Mouse (Mus musculus) thymus, postnatal 25 days (tissue): ENCODE data around the gene Lmna.

ENCODE experiments used
- DNase-seq: peaks from one replicate; pipeline ENCODE4 v3.0.0; 2022

Lmna gene

DNA sequence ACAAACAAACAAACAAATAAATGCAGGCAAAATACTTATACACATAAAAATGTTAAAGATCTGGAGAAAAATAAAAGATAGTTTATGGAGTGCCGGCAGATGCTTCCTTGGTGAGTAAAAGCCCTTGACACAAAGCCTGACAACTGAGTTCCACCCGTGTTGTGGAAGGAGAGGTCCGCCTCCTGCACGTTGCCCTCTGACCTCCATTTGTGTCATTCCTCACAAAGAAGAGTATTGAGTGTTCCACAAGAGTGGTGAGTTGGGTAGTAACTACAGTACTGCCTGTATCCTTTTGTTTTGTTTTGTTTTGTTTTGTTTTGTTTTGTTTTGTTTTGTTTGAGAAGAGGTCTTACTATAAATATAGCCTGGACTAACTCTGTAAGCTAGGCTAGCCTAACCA is 10.2 kb downstream of the Lmna start:
- DNase-seq: no peak

DNA sequence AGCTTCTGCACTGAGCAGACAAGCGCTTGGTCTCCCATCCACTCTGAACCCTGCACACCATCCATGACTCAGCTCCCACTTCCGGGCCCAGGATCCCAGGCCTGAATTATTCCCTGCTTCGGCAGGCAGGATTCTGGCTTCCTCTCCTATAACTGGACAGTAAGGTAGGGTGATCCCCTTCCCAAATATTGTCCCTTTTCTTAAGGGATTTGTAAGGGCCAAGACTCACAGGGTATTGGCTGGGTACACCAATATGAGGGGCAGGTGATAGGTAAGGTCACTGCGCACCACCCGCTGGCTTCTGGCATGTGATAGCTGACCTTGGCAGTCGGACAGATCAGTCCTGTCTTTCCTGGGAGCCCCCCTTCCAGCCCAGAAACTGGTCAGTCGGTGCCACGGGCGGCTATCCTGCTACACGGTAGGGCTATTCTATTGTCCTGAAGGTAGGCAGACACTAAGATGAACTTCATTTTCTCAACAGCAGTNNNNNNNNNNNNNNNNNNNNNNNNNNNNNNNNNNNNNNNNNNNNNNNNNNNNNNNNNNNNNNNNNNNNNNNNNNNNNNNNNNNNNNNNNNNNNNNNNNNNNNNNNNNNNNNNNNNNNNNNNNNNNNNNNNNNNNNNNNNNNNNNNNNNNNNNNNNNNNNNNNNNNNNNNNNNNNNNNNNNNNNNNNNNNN is 13.9 kb downstream of the Lmna start:
- DNase-seq: no peak

DNA sequence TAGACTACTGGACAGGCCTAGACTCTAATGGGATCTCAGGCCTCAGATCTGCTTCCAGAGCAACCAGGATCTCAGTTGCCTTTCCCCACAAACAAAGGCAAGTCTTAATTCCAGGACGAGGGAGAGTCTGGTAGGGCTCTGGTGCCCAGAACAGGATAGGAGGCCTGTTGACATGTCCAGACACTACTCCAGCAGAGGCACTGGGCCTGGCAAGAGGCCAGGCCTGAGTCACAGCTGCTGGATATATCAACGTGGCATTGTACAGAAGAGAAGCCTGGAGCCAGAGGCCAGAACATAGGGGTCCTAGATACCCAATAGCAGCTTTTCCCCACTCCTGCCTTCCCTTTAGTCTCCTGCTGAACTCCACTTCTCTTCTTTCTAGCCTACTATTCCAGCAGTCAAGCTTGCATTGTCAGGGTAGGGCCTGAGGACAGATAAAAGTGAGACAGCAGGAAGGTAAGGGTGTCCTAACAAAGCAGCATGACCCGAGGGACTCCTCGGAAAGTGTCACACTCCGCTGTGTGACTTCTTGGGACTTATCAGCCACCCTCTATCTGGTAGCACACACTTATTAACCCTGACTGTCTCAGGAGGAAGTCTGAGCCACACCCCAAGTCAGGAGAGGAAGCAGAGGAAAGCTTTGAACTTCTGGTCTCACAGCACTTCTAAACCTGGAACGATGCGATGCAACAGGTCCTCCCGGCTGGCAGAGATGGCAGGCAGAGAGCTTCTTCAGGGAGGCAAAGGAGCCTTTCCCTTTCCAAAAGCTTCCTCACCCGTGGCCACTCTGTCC is 14.7 kb downstream of the Lmna start:
- no peak for DNase-seq

DNA sequence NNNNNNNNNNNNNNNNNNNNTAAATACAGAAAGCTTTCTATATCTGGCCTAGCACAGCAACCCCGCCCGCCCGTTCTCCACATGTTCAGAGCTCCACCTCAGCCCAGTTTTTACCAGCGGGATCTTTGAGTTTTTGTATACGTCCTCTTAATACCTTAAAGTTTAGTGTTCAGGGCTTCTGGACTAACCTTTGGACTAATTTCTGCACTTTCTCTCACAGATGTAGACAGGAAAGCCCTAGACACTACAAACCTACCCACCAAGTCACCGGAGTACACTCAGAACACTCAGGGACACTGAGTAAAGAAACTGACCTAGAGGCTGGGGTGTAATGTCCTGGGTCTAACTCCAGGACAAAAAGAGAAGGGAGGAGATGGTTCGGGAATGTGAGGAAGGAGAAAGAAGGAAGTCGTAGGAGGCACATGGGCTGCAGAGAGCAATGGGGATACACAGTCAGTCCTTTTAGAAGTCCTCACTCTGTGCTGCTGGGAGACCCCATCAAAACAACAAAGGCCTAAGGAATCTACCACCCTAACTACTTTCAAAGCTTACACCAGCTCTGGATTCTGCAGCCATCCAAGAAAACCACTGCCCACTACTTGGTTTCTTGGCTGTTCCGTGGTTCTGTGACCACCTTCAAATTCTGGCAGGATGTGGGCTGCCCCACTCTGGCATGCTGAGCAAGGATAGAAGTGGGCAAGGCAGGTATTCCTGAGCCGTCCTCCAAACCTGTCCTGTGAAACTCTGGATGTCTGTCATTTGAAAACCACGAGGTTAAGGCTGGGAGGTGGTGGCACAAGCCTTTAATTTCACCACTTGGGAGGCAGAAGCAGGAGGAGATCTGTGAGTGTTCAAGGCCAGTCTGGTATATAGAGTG is 15.8 kb downstream of the Lmna start:
- DNase-seq: no peak

DNA sequence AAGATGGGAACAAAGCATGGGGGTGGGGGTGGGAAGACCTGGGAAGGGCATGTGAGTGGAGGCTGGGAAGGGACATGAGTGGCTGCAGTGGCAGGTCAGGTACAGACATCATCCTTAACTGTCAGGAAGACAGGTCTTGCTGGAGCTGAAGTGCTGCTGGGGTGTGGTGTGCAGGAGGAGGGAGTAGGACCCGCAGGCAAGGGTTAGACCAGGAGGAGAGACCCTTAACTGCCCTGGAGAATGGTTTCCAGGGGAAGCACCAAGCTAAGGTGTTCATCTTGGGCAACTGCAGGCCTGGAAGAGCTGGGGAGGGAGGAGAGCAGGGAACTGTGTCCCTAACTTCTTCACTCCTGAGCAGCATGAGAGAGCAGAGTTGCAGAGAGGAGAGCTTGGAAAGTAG is 22.4 kb downstream of the Lmna start:
- no peak for DNase-seq

DNA sequence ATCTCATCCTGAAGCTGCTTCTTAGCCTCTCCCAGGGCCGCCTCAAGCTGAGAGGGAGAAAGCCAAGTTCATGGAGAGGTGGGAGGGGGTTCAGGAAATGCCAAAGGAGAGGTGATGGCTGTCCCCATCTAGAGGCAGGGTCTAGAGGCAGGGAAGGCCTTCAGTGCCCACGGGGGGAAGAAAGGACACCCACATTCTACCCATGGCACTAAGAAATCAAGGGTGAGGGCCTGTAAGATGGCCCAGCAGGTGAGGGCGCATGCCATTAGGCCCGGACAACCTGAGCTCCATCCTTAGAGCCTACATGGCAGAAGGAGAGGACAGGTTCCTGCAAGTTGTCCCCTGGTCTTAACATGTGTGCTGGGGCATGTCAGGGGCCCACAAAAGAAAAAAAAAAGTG is 22.9 kb downstream of the Lmna start:
- no peak for DNase-seq

DNA sequence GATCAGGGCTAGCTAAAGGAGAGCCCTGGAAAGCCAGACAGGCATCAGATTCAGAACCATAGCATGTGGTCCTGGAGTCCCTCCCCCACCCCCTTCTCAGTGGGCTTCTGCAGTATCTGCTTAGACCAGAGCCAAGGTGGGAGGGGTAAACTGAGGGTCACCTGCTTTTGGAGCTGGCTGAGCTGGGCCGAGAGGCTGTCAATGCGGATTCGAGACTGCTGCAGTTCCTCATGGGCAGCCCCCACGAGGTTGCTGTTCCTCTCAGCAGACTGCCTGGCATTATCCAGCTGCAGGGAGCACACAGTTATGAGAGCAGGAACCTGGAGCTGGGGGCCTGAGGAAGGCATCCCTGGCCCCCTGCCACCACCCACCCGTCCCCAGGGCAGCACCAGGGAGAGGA is 23.7 kb downstream of the Lmna start:
- no peak for DNase-seq

DNA sequence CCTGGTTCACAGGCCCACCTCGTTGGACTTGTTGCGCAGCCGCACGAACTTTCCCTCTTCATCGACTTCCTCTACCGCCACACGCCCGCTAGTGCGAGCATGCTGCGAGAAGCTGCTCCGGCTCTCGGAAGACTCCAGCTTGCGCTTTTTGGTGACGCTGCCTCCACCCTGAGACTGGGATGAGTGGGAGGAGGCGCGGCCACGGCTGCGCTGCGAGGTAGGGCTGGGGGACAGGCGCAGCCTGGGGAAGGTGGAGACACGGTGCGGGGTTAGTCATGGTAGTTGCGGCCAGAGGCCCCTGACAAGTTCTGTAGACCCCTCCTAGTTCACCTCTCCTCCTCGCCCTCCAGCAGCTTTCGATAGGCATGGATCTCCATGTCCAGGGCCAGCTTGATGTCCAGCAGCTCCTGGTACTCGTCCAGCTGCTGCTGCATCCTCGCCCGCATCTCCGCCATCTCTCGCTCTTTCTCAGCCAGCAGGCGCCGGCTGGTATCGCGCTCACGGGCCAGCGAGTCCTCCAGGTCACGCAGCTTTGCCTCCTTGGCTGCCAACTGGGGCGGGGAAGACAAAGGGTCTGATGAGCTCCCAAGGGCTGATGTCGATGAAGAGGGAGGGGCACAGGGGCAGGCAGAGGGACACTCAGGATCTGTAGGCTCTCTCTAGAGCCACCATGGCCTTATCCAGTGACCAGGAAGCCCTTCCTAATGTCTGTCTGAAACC is 25.0 kb downstream of the Lmna start:
- peak; percentile 55 for DNase-seq

DNA sequence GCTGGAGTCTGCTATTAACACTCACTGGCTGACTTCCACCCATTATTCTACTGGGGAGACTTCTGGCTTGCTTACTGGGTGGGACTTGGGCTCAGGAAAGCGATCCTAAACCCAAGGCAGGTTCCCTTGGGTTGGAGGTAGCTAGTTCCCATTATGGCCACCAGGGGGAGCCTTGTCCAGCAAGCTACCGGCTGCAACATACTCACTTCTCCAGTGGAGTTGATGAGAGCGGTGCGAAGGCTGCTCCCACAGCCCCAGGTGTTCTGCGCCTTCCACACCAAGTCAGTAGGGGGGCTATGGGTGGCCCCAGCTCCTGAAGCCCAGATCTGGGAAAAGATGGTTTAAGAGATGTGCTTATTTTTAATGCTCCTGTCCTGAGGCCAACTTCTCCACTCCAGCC is 26.1 kb downstream of the Lmna start:
- peak; percentile 79 for DNase-seq

DNA sequence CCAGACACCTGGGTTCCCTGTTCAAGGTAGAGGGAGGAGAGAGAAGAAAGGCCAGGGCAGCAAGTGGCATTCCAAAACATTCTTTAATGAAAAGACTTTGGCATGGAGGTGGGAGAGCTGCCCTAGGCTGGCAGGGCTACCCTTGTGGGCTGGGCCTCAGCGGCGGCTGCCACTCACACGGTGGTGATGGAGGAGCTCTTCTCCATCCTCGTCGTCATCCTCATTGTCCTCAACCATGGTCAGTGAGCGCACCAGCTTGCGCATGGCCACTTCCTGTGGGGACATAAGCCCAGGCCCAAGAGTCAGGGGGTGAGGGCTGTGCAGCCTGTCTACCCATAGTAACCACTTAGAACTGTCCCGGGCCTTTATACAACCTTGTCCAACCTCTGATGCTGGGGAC is 26.6 kb downstream of the Lmna start:
- DNase-seq: no peak

DNA sequence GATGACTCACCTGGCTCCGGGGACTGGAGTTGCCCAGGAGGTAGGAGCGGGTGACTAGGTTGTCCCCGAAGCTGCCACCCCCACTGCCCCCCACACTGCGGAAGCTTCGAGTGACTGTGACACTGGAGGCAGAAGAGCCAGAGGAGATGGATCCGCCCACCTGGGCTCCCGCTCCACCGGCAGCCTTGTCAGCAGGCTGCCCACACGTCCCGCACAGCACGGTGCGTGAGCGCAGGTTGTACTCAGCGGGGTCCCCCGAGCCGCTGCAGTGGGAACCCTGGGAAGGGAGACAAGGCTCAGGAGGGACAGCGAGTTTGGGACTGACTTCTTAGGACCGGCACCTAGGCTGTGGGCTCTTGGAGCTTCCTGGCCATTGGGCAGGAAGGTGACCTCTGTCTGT is 27.4 kb downstream of the Lmna start:
- no peak for DNase-seq

DNA sequence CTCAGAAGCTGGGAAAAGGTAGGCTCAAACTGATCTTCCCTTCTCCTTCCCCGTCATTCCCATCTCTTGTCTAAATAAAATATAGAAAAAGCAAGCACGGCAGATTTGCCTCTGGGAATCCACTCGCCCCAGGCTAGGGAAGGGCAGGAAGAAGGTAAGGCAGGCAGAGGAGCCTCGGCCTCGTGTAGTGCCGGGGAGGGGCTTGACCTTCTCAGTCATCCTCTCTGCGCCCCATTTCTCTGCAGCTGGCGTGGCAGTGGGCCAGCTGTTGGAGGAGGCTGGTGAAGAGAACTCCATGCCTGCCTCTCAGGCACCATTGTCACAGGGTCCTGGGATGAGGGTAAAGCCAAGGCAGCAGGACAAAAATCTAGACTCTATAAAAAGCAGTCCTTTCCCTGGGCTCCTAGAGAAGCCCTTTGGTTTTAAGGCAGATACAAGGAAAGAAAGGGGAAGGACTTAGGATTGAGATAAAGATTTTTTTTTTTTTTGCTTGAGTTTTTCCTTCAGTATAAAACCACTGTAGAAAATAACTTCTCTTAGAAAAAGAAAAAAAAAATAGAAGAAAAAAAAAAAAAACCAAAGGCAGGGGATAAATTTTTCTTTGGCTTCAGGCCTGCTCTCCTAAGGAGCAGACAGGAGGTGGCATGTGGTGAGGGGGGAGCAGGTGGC is 28.2 kb downstream of the Lmna start:
- no peak for DNase-seq

DNA sequence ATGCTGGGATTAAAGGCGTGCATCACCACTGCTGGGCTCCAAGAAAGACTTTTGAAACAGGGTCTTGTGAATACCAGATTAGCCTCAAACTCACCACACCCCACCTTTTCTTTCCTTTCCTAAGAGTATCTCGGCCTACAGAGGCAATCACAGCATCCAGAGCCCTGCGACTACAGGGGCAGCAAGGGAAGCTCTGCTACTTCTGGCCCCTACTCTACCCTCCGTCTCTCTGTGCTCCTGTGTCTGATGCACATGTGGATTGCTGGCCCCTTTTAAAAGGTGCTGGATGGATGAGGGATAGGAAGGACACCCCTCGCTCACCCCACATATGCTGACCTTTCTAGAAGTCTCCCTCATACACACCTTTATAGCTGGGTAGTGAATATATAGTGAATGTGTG is 29.1 kb downstream of the Lmna start:
- no peak for DNase-seq

DNA sequence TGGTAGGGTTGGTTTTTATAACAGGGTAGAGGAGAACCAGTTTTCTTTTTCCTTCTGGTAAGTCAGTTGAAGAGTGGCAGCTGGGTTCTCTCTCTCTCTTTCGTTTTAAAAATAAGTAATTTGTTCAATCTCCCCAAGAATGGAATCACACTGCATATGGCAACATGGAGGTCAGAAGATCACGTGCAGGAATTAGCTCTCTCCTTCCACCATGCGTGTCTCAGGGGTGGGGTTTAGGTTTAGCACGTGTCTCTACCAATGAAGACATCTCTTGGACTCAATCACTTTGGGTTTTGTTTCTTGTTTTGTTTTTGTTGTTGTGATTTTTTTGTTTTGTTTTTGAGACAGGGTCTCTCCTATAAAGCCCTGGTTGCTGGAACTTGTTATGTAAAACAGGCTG is 29.9 kb downstream of the Lmna start:
- DNase-seq: no peak

DNA sequence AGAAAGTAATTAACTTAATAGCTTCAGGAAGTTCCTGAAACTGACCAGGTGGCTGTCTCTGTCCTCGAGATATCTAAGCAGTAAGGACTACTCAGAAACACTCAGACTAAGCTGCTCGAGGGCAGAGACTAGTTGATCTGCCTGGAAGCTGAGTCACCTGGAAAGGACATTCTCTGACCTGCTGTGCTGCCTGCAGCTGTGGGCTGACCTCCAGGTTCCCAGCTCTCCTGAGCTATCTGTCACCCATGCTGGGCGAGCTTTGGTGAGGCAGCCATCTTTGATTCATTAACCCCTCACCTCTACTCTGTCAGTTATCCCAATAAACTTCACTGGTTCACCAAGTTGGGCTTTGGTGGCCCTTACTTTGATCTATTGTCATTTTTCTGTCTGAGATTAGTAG is 30.6 kb downstream of the Lmna start:
- no peak for DNase-seq

DNA sequence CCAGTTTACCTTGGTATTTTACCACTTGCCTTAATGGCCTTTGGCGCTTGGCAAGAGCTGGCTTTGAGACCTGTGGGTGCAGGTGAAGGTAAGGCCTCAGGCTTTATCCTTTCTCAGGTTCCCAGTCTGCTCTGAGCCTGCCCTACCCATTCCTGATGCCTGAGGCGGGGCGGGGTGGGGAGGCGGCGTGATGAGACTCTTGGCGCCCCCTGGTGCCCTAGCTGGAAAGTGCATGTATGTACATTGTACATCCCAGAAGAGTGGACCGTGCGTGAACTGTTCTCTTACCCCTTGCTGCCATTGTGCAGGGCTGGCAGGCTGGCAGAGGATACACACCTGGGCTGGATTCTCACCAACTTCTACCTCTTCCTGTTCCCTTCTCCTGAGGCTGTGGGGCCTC is 32.0 kb downstream of the Lmna start:
- peak; percentile 80 for DNase-seq

DNA sequence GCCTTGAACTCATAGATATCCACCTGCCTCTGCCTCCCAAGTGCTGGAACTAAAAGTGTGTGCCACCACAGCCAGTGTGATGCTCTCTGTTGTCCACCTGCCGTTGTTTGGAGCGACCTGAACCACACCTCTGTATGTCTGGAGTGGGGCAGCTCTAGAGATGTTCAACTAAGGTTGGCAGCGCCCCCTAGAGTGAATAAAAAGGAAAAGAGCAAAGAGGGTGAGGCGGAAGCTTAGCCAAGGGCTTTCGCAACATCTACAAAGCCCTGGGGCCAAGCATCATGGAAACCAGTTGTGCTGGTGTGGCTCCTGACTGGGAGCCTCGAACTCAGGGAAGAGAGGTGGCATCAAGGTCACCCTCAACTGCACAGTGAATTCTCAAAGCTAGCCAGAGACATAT is 33.4 kb downstream of the Lmna start:
- DNase-seq: no peak

DNA sequence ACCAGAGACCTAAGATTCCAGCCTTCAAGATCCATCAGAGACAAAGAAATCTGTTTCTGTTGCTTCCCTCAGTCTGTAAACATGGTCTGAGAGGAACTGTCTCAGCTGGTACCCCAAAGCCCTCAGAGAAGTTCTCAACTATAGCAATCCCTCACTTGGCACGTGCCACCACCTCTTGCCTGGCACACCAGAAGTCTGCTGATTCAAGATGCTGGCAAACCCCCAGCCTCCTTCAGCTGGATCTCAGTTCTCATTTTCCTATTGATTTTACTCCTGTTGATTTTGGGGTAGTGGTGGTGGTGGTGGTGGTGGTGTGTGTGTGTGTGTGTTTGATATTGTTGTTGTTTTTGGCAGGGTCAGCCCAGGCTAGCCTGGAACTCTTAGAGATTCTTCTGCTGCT is 36.2 kb downstream of the Lmna start:
- DNase-seq: no peak

DNA sequence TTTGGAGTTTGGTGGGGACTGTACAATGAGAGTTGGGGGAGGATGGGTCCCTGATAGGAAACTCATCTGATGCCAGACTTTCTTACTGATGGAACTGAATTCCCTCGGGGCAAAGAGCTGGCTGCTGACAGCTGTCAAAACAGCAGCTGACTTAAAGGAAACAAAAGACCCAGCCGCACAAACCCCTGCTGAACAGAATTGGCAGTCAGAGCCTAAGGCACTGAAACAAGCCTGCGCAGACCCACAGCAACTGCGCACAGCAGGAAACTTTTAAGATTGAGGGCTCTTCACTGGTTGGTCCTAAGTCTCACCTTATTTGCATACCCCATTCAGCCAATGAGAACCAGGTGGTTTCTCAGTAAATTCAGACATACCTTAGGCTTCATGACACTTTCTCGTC is 36.7 kb downstream of the Lmna start:
- DNase-seq: no peak

DNA sequence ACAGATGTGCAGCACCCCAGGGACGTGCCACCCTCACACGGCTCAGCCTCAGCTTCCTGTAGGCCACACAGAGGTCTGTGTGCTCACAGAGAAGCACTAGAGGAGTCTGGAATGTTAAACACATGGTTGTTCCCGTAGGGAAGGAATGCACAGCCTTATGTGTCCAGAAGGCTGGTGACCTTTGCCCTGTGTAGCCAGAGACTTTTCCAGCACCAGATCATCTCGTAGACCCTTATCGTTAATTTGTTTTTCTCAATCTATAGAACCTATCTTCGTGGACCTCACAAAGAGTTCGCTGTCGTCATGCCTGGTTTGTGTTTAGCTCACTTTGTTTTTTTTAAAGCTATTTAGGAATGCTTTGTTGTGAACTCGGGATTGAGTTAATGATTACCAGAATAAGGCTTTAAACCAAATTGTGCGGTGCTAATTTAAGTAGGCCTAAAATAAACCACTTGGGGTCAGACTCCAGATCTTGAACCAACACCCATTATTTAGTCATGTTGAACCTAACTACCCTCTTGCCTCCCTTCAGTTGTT is 38.7 kb downstream of the Lmna start:
- DNase-seq: no peak

DNA sequence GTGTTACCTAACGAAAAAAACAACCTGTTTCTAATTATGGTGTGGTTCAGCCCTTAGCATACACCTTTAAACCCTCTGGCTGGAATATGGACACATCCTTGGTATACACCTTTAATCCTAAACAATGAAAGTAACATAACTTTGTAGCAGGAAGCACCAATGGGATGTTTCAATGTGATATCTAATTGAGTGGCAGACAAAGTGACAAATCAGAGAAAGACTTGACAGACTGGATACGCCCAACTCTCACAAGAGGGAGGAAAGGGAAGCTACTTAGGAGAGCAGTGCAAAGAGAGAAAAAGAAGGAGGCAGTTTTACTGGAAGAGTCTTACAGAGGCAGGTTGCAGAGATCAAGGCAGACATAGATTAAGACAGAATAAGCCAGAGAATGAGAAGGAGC is 40.3 kb downstream of the Lmna start:
- DNase-seq: no peak

DNA sequence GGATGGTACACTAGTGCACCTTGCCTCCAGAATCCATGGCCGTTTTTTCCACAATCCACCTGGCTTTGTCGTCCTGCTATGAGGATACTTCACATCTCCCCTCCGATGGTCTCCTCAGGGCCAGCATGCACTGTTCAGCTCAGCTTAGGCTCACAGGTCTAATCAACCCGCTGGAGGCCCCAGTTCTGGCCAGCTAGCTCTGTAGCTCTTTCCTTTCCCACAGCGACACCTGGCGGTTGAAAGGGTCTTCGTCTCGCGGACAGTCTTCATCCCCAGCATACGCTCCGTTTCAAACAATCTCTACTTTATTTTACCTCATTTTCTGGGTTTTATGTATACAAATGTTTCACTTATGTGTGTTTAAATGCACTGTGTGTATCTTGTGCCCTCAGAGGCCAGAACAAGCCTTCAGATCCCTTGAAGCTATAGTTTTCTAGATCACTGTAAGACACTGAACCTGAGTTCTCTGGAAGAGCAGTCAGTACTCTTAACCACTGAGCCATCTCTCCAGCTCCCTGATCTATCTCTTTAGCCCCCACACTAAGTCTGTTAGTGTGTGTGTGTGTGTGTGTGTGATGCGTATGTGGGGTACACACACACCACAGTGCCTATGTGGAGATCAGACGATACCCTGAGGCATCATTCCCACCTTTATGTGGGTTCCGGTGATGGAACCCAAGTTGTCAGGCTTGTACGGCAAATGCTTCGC is 42.5 kb downstream of the Lmna start:
- DNase-seq: peak; percentile 89
